Mouse (Mus musculus): ENCODE measurements around the gene Slc31a1. TPM values are rescaled to one million over a fixed set of nuclear protein-coding genes. Genes with fewer than 3 reads are reported as not detected.

Gene Slc31a1
- polyA plus RNA-seq, 1 experiment from 2014 or later = 133 TPM

GRCm38 (mm10) chr4:62431522-62431921 lies 71.0 kb downstream of the Slc31a1 start:
- Histone ChIP-seq H3K36me3 (ENCODE audit: control insufficient read depth, insufficient read depth) (no peaks in the 10 kb centered on the region), H3K27me3 (replicated peaks; ENCODE audit: control insufficient read depth, insufficient read depth, low read length) (no peaks in the 10 kb centered on the region), H3K4me3 (ENCODE audit: low read depth, low read length) (no peak overlapping the region), H3K4me1 (replicated peaks; ENCODE audit: control insufficient read depth, insufficient read depth, low read length) (no peaks in the 10 kb centered on the region), H3K9me3 (ENCODE audit: control insufficient read depth) (no peaks in the 10 kb centered on the region), H3K9ac (ENCODE audit: low read depth, low read length) (no peak overlapping the region), H3K27ac (ENCODE audit: low read depth, low read length) (no peak overlapping the region), H3K4me2 (replicated peaks; ENCODE audit: low read depth) (no peak overlapping the region)
- no peak for ATAC-seq
- 79% methylated on average over 4 of the region's 4 CpGs for WGBS
- no peak for TF ChIP-seq CTCF (IDR thresholded peaks at IDR 0.05; ENCODE audit: low read depth)

- no peaks in the 10 kb centered on the region for H3K9me3 ChIP-seq (ENCODE audit: control insufficient read depth)
- H3K9ac ChIP-seq (ENCODE audit: low read depth, low read length) = no peak overlapping the region
- WGBS = 61% methylated on average over 7 of the region's 7 CpGs
- H3K27me3 ChIP-seq (replicated peaks; ENCODE audit: control insufficient read depth, insufficient read depth, low read length) = no peaks in the 10 kb centered on the region
- TF ChIP-seq CTCF (IDR thresholded peaks at IDR 0.05; ENCODE audit: low read depth) = no peak
- H3K27ac ChIP-seq (ENCODE audit: low read depth, low read length) = no peak overlapping the region
- no peak overlapping the region for H3K4me2 ChIP-seq (replicated peaks; ENCODE audit: low read depth)
- H3K4me3 ChIP-seq (ENCODE audit: low read depth, low read length) = no peak overlapping the region
- peak; percentile 36 for ATAC-seq
- H3K4me1 ChIP-seq (replicated peaks; ENCODE audit: control insufficient read depth, insufficient read depth, low read length) = no peaks in the 10 kb centered on the region; the same call in 1 of the 2 replicates
- H3K36me3 ChIP-seq (ENCODE audit: control insufficient read depth, insufficient read depth) = no peaks in the 10 kb centered on the region
Observed at GRCm38 (mm10) chr4:62433939-62434870, 73.7 kb downstream of the Slc31a1 start.

GRCm38 (mm10) chr4:62435081-62435480 lies 74.6 kb downstream of the Slc31a1 start, which contains the start of gene Rnf183:
TSS of gene Rnf183 (minus strand) at chr4:62435252.
- 85% methylated on average over 6 of the region's 6 CpGs for WGBS
- Histone ChIP-seq H3K4me1 (replicated peaks; ENCODE audit: control insufficient read depth, insufficient read depth, low read length) (no peaks in the 10 kb centered on the region; the same call in 1 of the 2 replicates), H3K36me3 (ENCODE audit: control insufficient read depth, insufficient read depth) (no peaks in the 10 kb centered on the region), H3K27me3 (replicated peaks; ENCODE audit: control insufficient read depth, insufficient read depth, low read length) (no peaks in the 10 kb centered on the region), H3K9me3 (ENCODE audit: control insufficient read depth) (no peaks in the 10 kb centered on the region), H3K27ac (ENCODE audit: low read depth, low read length) (no peak within 1 kb of the TSS), H3K9ac (ENCODE audit: low read depth, low read length) (no peak within 1 kb of the TSS), H3K4me3 (ENCODE audit: low read depth, low read length) (no peak within 1 kb of the TSS), H3K4me2 (replicated peaks; ENCODE audit: low read depth) (no peak within 1 kb of the TSS)
- TF ChIP-seq CTCF (IDR thresholded peaks at IDR 0.05; ENCODE audit: low read depth) = no peak
- ATAC-seq = no peak

GRCm38 (mm10) chr4:62437256-62437778 lies 76.8 kb downstream of the Slc31a1 start:
- H3K27me3 ChIP-seq (replicated peaks; ENCODE audit: control insufficient read depth, insufficient read depth, low read length) = no peaks in the 10 kb centered on the region
- no peak for ATAC-seq
- no peak overlapping the region for H3K9ac ChIP-seq (ENCODE audit: low read depth, low read length)
- H3K4me2 ChIP-seq (replicated peaks; ENCODE audit: low read depth) = no peak overlapping the region
- no peak overlapping the region for H3K4me3 ChIP-seq (ENCODE audit: low read depth, low read length)
- 91% methylated on average over 3 of the region's 3 CpGs for WGBS
- no peaks in the 10 kb centered on the region for H3K36me3 ChIP-seq (ENCODE audit: control insufficient read depth, insufficient read depth)
- no peak for TF ChIP-seq CTCF (IDR thresholded peaks at IDR 0.05; ENCODE audit: low read depth)
- no peaks in the 10 kb centered on the region for H3K9me3 ChIP-seq (ENCODE audit: control insufficient read depth)
- no peaks in the 10 kb centered on the region; the same call in 1 of the 2 replicates for H3K4me1 ChIP-seq (replicated peaks; ENCODE audit: control insufficient read depth, insufficient read depth, low read length)
- H3K27ac ChIP-seq (ENCODE audit: low read depth, low read length) = no peak overlapping the region

- no peak for TF ChIP-seq CTCF (IDR thresholded peaks at IDR 0.05; ENCODE audit: low read depth)
- WGBS = 63% methylated on average over 7 of the region's 7 CpGs
- H3K4me3 ChIP-seq (ENCODE audit: low read depth, low read length) = no peak overlapping the region
- H3K27ac ChIP-seq (ENCODE audit: low read depth, low read length) = no peak overlapping the region
- H3K4me2 ChIP-seq (replicated peaks; ENCODE audit: low read depth) = no peak overlapping the region
- H3K9me3 ChIP-seq (ENCODE audit: control insufficient read depth) = no peaks in the 10 kb centered on the region
- H3K36me3 ChIP-seq (ENCODE audit: control insufficient read depth, insufficient read depth) = no peaks in the 10 kb centered on the region
- no peak for ATAC-seq
- H3K27me3 ChIP-seq (replicated peaks; ENCODE audit: control insufficient read depth, insufficient read depth, low read length) = no peaks in the 10 kb centered on the region
- H3K4me1 ChIP-seq (replicated peaks; ENCODE audit: control insufficient read depth, insufficient read depth, low read length) = no peaks in the 10 kb centered on the region; the same call in 1 of the 2 replicates
- H3K9ac ChIP-seq (ENCODE audit: low read depth, low read length) = no peak overlapping the region
Observed at GRCm38 (mm10) chr4:62437871-62438270, 77.3 kb downstream of the Slc31a1 start.

- Histone ChIP-seq H3K4me2 (replicated peaks; ENCODE audit: low read depth) (no peak overlapping the region), H3K27ac (ENCODE audit: low read depth, low read length) (no peak overlapping the region), H3K27me3 (replicated peaks; ENCODE audit: control insufficient read depth, insufficient read depth, low read length) (no peaks in the 10 kb centered on the region), H3K9me3 (ENCODE audit: control insufficient read depth) (no peaks in the 10 kb centered on the region), H3K9ac (ENCODE audit: low read depth, low read length) (no peak overlapping the region), H3K4me1 (replicated peaks; ENCODE audit: control insufficient read depth, insufficient read depth, low read length) (no peaks in the 10 kb centered on the region; the same call in 1 of the 2 replicates), H3K4me3 (ENCODE audit: low read depth, low read length) (no peak overlapping the region), H3K36me3 (ENCODE audit: control insufficient read depth, insufficient read depth) (no peaks in the 10 kb centered on the region)
- ATAC-seq = no peak
- TF ChIP-seq CTCF (IDR thresholded peaks at IDR 0.05; ENCODE audit: low read depth) = no peak
- WGBS = 60% methylated on average over 4 of the region's 4 CpGs
Observed at GRCm38 (mm10) chr4:62439793-62440192, 79.3 kb downstream of the Slc31a1 start.
